Mouse (Mus musculus): ENCODE measurements around the gene Tacr2.

The Tacr2 gene

DNA sequence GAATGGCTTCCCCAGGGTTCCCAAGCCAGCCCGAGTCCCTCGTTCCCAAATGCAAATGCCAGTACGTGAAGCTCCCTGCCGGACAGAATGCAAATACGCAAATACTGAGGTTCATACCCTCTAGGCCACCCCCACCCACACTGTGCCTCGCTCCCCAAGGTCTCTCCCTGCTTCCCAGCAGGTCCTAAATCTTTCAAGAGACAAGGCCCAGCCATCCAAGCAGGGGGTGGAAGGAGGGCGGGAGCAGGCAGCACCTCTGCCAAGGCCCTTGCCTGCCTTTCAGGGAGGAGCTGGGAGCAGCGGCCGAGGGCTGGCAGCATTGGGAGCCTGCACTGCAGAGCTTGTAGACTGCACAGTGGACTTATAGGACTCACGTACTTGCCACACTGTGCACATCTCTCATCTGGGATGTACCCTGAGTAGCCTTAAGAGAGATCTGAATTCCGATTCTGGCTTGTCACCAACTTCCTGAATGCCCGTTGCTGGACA is at the start of gene Tacr2:
TSS of gene Tacr2 (plus strand) at position 439 of the 489 bp plus-strand sequence.
- DNase-seq (ENCODE audit: low spot score) = no peak

DNA sequence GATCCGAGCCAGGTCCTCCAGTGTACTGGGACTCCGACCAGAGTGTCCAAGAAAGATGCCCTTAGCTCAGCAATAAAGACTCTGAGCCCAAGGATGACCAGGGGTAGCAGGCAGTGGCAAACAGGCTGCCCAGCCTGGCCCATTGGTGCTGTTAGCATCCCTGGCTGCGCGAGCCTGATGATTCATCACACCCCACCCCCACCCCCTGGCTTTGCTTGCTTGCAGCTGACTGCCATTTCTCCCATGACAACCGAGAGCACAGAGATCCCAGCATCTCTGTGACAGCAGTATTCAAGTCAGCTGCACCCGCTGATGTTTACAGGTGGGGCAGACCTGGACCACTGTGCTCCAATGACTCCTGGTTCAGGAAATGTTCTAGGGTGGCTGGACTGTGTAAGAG is 49.7 kb upstream of the Tacr2 start:
- no peak for DNase-seq (ENCODE audit: low spot score)

DNA sequence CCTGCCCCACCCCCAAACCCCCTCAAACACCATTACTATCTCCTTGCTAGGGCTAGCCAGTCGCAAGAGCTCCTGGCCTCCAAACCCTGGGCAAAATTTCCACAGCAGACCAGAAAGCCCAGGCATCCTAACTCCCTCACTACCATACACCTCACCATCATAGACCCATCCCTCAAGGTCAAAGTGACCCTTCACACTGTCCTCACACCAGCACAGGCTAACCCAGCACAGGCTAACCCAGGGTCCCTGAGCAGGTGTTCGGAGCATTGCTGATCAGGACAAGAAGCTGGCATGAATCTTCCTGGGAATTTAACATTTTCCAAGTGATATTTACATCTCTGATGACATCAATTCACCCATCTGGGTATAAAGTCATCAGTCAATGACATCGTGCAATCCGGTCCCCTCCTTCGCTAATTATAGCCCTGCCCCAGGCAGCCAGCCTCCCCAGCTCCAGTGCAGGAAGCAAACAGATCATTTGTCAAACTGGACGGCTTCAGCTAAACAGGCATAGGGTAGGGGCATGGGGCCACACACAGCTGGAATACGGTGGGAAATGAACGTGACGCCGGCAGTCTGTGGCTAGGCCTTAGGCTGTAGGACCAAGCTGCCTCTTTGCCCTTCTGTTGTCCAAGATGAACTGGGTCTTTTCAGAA is 43.9 kb upstream of the Tacr2 start:
- DNase-seq (ENCODE audit: low spot score) = no peak

DNA sequence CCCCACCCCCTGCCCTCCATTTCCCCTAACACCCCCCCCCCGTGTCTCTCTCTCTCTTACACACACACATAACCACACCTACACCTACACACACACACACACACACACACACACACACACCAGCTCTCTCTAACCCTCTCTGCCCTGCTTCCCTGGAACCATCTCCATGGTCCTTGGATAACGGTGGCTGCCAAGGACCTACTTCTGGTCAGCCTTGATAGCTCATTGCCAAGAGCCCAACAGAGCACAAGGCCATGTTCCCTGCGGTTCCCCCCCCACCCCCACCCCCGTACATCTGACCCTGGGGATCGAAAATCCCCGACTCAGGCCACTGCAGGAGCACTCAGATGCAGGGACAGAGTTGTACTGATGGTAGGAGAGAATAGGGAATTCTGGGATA is 40.9 kb upstream of the Tacr2 start:
- DNase-seq (ENCODE audit: low spot score) = no peak

DNA sequence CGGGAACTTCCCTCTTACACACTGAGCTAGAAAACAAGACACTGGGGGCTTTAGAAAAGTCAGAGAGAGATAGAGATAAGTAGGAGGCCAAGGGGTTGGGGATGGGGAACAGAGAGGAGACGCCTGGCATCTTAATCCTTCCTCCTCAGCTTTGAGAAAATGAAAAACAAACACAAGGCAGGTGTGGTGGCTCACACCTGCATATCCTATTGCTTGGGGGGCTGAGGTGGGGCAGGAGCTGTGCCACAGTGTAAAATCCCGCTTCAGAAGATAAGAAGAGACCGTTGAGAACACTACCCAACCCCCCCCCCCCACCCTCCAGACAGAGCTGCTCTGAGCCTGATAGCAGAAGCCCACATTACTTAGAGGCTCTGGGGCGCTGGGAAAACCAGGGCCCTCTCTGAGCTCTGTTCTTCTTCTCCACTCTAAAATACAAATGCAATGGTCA is 37.0 kb upstream of the Tacr2 start:
- DNase-seq (ENCODE audit: low spot score) = no peak

DNA sequence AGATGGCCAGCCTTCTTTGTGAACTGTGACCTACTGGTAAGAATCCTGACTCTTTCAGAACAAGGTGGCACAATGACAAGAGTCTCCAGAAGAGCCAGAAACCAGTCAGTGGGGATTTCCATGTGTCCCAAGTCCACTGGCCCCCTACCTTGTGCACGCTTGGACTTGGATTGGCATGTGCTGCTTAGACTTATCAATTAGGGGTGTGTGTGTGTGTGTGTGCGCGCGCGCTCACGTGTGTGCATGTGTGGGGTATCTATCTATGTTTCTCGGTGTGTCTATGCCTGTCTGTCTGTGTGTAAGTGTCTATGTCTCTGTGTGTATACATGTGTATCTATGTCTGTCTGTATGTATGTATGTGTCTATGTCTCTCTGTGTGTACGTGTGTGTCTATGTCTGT is 36.6 kb upstream of the Tacr2 start:
- no peak for DNase-seq (ENCODE audit: low spot score)

DNA sequence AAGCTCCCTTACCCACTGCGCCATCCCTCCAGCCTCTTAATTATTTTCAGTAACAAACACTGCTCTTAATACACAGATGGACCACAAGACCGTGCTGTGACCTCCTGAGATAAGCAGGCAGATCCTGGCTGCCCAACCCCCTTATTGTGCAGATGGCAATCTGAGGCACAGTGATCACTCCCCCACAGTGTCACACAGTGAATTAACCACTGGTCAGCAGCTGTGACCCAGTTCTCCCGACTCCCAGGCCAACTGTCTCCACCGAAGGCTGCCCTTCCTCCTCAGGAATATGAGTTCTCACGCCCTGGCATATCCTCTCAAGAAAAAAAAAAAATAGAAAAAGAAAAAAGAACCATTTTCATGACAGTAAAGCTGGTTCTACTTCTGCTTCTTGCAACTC is 35.6 kb upstream of the Tacr2 start:
- no peak for DNase-seq (ENCODE audit: low spot score)

DNA sequence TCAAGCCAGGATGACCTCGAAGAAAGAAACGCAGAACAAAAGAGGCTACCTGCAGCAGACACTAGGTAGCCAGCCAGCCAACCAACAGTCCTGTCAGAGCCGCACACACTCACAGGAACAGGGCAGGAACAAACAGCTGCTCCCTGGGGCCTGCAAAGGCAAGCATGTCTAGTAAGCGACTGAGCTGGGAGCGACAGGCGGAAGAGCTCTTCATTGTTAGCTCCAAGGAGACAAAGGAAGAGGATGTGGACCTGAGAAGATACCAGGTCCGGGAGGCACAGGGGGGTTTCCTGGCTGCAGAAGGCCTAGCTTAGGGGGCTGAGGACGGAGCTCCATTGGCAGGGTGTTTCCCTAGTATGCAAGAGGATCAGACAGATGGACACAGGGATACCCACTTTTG is 35.0 kb upstream of the Tacr2 start:
- no peak for DNase-seq (ENCODE audit: low spot score)

DNA sequence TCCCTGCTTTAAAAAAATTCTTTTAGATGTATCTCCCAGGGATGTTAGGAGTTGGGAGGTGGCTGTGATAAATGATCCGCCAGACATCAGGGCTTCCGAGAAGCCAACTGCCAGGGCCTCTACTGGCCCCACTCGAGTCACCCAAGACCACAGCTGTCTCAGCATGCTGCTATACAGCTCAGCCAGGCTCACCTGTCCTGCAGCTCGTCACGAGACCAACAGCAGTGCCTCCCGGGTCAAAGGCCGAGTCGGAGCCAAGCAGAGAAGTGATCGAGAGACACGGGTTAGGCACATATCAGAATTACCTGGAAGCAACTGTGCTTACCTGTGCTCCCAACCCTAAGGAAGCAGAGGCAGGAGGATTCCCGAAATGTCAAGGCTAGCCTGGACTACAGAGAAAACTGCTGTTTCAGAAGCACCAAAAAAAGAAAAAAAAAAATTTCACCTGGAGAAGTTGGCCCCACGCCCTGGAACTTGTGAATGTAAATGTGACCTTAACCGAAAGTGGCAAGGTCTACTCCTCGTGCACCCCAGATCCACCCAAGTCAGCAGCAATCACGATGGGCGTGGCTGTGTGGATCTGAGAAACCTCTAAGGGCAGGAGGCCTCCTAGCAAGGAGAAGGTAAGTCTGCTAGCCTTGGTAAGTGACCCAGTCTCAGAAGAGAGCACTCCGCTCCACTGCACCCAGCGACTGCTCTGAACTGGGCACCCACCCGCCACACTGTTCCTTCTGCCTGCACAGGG is 34.0 kb upstream of the Tacr2 start:
- no peak for DNase-seq (ENCODE audit: low spot score)

DNA sequence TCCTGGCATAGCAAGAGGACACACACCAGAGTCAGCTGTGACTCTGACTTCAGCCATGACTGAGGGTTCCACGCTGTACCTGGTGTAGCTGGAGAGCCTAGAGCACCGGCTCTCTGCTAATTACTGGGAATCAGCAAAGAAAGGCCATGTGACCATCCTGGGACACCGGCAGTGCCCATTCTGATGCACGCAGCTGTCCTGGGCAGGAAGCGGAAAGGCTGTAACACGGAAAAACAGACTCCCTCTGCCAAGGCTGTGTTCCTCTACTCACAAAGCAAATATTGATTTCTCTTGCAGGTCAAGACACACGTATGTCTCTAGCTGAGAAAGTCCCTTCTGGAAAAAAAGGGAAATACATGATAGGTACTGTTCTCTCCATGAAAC is 33.5 kb upstream of the Tacr2 start:
- DNase-seq (ENCODE audit: low spot score) = no peak

DNA sequence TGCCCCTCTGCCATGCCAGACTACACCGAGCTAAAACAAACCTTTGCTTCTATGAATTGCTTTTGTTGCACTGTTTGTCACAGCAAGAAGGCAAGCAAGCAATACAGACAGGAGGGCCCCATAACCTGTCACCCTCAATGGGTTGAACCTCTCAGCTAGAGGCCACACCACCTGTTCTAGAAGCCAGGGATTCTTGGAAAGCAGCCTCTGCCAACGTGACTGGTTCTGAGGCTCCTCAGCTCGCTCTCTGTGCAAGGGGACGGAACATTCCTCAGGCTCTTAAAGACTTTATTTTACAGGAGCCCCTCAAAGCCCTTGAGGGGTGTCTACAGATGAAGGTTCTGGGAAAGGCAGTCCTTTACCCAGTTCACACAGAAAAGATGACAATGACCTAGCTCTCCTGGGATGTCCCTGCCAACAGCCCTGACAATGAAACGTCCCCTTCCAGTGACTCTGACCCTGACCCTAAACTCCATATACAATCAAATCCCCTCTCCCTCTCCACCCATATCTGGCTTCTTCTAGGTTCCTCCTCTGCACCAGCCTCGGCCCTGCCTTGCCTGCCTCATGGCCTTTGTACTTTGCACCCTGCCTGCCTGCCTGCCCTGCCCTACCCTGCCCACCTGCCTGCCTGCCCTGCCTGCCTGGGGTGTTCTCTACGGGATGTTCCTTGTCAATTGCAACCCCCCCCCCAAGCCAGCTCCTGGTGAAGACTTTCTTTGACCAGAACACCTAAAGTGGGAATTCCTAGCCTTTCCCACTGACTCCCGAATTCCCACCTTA is 31.3 kb upstream of the Tacr2 start:
- no peak for DNase-seq (ENCODE audit: low spot score)

DNA sequence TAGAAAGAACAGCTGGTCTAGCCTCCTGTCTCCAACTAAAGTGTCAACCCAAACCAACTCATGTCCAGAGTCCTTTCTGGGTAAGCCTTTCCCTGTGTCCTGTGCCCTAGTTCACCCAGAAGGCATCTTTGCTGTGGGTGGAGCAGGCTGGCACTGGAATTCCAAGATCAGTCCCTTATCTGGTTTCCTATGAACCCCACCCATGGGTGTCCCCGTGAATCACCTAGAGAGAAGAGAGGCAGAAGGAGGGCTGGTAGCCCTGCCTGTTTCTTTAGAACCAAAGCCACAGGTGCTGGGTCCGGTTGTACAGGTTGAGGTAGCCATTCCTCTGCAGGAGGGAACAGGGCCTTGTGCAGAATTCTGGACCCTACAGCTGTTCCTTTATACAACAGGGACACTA is 30.6 kb upstream of the Tacr2 start:
- DNase-seq (ENCODE audit: low spot score) = no peak

DNA sequence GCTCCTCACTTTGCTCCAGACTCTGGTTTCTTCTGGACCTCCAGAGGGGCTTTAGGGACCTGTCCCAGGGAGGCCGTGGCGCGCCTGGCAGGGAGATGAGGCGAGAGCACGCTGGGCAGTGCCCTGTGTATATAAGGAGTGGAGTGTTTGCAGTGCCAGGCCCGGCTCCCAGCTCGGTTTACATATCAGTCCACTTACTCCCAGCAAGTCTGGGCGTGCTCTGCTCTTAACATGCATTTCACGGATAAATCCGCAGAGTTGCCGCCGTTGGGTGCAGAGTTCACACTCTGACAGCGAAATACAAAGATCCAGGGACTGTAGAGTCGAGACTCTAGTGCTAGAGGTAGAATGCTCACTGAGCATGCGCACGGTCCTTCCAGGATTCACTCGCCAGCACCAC is 29.5 kb upstream of the Tacr2 start:
- no peak for DNase-seq (ENCODE audit: low spot score)

DNA sequence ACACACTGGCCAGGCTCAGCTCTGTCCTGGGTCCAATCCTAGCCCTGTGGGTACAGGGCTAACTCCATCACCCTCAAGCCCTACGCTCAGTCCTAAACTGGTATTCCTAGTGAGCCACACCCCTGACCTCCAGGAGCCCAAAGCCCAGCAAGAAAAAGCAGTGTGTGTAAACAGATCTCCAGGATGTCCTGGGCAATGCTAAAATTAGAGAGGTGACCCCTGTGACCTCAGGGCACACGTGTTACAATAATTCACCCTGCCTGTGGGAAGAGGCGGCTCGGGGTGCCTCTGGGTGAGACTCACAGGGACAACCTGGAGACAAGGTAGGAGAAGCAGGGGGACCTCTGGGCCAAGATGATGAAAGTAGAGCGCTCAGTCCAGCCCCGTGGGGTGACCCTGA is 28.0 kb upstream of the Tacr2 start:
- DNase-seq (ENCODE audit: low spot score) = no peak

DNA sequence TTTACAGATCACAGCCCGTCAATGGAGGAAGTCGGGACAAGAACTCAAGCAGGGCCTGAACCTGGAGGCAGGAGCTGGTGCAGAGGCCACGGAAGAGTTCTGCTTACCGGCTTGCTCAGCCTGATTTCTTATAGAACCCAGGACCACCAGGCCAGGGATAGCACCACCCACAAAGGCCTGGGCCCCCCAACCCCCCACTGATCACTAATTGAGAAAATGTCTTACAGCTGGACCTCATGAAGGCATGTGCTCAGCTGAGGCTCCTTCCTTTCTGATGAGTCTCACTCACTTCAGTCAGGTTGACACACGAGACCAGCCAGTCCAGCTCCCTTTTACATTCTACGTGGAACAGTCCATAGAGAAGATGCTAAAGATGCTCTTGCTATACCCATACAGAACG is 26.4 kb upstream of the Tacr2 start:
- DNase-seq (ENCODE audit: low spot score) = no peak

DNA sequence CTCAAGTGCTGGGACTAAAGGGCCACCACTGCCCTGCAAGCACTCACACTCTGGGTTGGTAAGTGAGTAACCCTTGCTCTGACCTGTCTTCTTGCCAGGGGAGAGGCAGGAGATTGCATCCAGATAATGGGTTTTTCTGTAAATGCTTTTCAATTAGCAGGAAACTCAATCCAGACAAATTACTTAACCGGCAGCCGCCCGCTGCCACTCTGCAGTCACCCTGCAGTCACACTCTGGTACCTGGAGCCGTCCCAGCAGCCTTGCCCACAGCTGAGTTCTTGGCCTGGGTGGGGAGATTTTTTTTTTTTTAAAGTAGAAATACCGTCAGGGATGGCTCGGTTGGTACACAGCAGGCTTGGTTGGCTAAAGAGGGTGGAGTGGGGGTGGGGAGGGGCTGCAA is 24.1 kb upstream of the Tacr2 start:
- DNase-seq (ENCODE audit: low spot score) = no peak

DNA sequence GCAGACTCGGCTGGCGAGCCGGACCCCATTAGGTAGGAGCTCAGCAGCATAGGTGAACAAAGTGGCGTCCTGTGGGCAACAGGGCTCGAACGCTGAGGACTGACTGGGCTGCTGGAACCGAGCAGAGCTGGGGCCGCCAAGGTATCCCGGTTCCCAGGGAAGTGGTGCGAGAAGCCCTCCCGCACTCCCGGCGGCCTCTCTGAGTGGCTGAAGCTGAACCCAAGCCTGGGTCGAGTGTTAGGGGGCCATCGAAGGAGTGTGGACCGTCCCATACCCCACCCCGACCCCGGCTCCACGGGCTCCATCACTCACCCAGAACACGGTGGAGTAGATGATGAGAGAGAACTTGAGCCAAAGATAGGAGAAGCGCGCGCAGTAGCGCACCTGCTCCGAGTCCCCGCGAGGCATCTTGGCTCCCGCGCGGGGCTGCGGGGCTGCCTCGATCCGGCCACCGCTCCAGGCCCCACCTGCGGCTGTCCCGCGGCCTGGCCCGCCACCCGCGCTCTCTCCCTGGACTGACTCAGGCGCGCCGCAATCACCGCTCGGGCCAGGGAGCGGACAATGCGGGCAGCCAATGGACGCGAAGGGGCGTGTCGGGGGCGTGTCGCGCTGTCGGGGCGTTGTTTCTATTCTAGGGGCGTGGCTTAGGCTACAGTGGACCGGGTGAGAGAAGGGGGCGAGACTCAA is 21.4 kb upstream of the Tacr2 start, which contains the start of gene Tspan15:
TSS of gene Tspan15 (minus strand) at position 544 of the 687 bp plus-strand sequence.
- DNase-seq (ENCODE audit: low spot score) = peak; percentile 88

DNA sequence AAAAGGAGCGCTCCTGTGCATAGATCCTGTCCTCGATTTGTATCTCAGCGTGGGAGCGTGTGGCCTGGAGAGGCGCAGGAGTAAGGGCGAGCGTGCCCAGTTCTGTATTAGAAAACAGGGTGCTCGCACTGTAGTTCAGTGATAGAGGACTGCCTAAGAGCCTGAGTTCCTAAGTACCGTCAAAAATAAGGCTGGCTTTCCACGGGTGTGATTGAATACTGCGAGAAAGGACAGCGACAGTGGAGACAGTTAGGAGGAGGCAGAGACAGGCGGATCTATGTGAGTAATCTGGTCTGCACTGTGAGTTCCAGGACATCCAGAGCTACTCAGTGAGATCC is 20.9 kb upstream of the Tacr2 start:
- DNase-seq (ENCODE audit: low spot score) = no peak

DNA sequence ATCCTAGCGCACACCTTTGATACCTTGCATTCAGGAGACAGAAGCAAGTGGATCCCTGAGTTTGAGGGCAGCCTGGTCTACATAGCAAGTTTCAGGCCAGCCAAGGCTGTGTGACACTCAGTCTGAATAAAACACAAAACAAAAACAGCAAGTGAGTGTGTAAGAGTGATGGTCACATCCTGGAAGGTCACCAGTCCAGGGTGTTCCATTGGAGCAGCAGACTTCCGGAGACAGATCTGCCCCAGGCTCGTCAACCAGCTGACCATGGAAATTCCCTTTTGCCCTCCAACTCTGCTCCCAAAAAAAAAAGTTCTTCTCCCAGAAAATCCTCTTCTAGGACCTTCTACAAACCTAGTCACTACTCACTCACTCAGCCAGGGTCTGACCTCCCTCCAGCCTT is 20.4 kb upstream of the Tacr2 start:
- DNase-seq (ENCODE audit: low spot score) = no peak

DNA sequence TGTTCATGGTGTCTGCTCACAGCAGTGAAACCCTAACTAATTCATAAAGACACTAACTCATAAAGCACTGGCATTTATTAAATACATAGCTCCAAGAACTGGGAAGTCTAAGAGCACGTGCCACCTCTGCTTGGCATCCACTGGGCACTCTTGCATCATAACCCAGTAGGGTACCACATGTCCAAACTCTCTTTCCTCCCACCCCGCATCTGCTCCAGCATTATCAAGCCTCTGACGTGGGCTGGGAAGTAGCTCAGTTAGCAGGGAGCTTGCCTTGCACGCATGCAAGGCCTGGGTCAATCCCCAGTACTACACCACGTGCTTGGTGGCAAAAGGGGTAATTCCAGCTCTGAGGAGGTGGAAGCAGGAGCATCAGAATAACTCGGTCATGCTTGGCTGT is 16.1 kb upstream of the Tacr2 start:
- DNase-seq (ENCODE audit: low spot score) = no peak

DNA sequence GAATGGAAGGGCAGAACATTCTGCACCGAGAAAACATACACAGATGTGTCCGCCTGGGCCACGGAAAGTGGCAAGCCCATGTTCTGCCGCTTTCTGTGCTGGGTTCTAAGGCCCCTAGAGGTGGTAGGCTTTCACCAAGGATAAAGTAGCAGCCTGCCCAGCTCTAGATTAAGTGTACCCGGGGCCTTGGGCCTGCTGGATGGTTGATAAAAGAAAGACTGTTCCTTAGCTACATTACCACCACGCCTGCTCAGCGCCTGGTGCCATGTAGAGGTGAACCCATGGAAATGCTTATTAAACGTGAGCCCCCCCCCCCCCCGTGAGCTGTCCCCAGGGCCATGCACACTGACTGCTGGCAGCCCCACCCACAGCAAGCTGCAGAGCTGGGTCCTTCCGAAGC is 15.0 kb upstream of the Tacr2 start:
- no peak for DNase-seq (ENCODE audit: low spot score)

DNA sequence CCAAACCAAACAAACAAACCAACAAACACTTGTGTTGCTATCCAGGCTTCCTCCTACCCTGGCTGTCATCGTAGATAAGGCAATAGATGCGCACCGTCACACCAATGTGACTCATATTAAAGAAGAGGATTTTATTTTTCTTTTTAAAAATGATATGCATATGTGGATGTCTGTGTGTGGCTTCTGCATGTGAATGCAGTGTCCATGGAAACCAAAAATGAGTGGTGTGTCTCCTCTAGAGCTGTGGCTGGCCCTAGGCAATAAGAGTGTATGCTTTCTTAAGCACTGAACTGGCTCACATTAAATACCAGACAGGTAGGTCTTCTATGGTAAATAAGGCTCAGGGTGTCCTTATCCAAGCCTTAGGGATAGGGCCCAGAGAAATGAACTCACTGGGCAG is 13.6 kb upstream of the Tacr2 start:
- DNase-seq (ENCODE audit: low spot score) = no peak

DNA sequence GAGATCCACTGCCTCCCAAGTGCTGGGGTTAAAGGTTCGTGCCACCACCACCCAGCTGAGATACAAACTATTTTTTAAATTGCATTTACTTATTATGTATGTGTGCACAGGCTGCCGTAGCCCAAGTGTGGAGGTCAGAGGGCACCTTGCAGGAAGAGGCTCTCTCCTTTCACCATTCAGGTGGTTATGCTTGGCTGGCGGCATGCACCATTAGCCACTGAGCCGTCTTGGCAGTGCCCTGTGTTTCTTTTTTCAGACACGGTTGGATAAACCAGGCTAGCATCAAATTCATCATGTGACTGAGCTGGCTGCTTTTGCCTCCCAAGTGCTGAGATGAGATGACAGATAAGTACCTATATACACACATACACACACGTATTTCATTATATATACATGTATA is 13.0 kb upstream of the Tacr2 start:
- no peak for DNase-seq (ENCODE audit: low spot score)

Data from ovary, postnatal 10 days (tissue).